Mouse (Mus musculus) frontal cortex, postnatal 25 days (tissue): ENCODE results near the gene Ap3d1.

Experiments
- DNase-seq, 2 experiments: peaks; one replicate each; pipeline ENCODE4 v3.0.0; 2022; ENCODE audit warnings: low spot score in 2 of 2

Ap3d1 gene

DNA sequence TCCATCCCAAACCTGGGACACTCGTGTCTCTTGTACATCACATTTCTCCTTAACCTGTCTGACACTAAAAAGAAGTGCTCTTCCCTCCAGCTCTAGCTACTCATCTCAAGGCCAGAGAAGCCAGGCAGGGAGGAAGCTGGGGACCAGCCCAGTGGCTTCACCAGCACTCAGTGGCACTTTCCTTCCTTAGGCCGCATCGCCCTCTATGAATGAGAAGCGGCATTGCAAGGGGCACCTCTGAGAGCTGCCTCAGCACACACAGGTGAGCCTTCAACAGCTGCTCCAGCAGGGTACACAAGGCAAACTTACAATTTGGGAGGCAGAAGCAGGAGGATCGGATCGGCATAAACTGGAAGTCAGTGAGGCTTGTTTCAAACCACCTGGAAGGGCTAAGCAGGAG lies 57.9 kb downstream of the Ap3d1 start:
- no peak for DNase-seq

DNA sequence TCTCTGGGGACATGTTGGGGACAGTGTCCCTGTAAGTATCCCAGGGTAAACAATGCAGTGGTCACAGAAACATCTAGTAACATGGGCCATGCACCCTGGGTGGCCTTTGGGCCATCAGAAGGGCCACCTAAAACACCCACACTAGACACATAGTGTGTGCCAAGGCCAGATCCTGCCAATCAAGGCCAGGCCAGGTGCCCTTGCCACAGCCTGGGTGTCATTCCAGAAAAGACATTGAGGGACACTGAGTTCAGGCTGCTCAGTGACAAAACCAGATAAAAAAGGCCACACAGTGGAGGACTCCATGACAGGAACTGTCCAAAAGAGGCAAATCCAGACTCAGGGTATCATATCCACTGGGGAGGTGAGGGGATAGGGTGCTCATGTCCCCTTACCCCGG lies 58.4 kb downstream of the Ap3d1 start:
- DNase-seq: no peak

DNA sequence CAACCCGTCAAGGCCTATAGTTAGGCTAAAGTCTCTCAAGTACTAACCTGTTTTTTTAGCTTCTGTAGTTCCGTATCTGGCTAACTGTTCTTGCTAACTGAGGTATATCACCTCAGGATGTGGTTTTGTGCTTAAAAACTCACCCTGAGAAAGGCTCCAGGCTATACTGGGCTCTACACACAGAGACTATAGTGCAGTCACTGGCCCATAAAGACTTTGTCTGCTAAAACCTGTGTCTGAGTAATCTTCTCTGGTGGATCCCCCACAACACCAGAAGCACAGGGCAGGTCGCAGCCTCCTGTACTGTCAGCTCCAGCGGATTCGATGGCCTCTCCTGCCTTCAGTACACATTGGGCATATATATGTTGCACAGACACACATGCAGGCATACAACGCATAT lies 60.1 kb downstream of the Ap3d1 start:
- DNase-seq: no peak

DNA sequence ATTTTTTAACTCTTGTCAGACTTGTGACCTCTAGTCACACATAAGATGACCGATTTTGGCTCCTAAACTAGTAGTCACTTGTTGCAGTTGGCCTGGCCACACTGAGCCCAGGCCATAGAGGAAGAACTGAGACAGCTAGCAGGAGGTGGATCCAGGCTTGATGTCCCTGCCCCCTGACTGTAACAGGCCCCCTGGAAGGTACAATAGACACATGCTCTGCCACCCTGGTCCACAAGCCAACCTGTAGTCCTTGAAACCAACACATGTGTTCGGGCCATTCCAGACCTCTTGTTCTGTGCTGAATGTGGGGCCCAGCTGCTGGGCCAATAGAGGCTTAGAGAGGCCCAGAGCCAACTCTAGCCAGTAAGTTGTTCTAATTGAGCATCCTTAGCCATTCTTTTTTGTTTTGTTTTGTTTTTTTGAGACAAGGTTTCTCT lies 61.8 kb downstream of the Ap3d1 start:
- DNase-seq: no peak

DNA sequence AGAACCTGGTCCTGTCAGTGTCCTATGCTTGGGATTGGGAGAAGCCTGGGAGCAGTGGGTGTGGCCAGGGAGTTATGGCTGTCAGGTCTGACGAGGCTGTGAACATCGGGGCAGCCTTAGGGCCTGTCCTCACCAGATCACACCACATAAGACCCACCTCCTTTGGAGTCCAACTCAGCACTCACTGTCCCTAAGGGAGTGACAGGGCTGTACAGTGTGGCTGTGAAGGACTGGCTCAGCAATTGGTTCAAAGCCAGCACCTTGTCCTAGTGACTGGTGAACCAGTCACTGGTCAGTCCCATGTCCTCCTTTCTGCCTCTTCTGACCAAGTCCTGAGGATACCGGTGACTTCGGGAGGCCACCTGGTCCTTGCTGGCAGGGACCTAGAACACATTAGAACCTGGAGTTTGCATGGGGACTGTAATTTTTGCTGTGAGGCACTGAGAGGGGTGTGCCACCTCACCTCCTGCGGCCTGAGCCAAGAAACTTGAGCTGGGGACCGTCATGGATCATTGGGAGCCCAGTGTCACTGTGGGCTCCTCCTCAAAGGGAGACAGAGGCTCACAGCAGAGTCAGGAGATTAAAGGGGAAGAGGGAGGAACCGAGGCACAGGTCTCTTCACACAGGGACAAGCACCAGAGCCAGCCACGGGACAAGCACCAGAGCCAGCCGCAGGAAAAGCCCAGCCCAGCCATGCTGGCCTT lies 62.4 kb downstream of the Ap3d1 start:
- DNase-seq: no peak

DNA sequence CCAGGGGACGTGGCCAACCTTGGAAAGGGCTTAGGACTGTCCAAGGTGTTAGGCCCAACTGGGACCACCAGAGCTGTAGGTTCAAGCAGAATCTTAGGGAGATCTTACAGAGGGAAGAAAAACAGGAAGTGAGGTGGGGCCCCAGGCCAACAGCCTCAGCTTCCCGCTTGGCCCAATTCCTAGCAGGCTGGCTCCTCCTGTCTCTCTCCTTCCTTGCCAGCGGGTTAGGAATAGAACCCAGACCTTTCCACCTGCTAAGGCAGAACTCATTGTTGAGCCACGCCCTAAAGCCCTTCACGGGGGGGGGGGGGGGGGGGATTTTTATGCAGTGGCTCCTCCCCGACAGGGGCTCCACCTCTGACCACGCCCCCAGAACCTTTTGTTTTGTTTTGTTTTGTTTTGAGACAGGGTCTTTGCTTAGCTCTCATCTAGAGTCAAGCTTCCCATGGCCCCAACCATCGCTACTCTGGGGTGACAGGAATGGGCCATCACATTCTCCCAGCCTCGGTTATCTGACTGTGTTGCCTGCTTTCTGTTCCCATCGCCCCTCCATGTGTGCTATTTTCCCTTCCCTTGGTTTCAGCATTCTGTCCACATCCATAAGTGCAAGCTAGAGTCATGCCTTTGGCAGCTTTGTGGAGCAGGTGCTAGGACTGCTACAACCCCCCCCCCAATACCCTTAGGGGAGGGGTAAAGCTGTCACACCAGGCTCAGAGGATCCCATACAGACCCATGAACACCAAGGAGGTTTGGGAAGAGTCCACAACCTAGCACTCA lies 63.3 kb downstream of the Ap3d1 start:
- no peak for DNase-seq

DNA sequence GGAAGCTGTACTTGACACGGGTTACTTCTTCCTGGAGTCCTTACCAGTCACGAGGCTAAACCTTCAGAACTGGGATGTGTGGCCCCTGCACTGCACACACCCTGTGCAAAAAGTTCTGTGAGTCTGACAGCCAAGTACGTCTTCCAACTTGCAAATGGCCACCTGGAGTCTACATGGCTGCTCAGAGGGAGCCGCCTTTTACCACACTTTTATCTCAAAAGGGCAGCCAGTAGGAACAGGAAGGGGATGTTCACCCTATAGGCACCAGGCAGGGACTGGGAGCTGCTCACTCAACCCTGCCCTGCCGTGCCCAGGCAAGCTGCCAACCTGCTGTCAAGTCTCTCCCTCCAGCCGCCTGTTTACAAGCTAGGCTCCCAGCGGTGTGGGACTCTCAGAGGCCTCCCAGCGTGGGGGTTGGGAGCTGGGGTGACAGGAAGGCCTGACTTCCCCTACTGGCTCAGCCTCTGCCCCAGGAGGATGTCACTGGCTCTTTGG lies 64.1 kb downstream of the Ap3d1 start, which contains the start of gene Mknk2:
TSS of gene Mknk2 (minus strand) at position 171 of the 495 bp plus-strand sequence.
- peak; percentile 51 to 61 for DNase-seq

DNA sequence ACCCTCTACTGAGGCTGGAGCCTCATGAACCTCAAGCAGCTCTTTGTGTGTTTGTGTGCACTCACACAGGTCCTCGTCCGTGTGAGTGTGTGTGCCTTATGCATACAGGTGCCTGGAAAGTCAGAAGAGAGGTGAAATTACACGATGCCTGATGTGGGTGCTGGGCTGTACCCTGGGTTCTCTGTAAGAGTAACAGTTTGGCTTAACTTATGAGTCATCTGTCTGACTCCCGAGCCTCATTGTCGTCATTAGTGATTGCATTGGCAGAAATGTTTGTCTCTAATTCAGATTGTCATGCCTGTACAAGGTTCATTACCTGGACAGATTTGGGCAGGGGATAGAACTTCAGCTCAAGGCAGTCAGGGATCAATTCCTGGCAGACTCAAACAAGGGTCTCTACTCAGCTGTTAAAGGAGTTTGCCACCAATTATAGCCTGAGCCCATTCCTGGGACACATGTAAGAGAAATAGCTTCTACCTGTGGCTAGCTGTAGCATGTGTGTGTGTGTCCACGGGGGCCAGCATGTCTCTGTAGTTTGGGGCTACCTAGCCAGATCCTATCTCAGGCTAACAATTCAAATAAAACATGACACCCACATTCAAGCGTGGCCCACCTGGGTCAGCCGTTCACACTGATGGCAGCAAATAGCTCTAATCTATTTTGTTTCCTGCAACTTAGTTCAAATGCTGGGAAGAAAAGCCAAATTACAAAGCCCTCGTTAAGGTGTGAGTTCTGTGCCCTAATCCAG lies 64.8 kb downstream of the Ap3d1 start:
- DNase-seq: no peak

DNA sequence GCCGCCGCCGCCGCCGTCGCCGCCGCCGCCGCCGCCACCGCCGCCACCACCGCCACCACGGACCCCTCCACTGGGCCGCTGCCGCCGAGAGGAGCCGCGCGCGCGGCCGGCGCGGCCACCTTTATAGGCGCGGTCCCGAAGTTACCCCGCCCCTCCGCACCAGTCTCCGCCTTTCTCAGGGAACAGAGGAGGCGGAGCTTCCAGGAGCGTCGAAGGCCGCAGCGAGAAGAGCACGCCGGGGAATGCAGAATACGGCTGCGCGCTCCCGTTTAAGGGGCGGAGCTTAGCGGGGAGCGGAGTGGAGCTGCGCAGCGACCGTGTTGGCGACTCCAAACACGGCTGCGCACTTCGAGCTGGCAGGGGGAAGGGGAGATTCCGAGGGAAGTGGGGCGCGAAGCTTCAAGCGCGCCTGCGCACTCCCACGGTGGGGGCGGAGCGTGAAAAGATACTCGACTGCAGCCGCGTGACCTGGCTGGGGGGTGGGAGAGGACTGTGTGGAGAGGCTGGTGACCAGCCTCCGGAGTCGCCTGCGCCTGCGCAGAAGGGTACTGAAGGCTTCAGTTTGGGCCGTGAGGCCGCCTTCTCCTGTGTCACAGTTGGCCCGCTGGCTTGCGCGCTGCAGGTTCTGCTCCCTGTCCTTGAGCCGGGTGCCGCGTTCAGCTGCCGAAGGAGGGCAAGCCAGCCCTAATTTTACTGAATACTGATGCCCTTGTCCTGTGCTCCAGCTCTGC lies 65.7 kb downstream of the Ap3d1 start:
- DNase-seq: peak; percentile 97 to 98

DNA sequence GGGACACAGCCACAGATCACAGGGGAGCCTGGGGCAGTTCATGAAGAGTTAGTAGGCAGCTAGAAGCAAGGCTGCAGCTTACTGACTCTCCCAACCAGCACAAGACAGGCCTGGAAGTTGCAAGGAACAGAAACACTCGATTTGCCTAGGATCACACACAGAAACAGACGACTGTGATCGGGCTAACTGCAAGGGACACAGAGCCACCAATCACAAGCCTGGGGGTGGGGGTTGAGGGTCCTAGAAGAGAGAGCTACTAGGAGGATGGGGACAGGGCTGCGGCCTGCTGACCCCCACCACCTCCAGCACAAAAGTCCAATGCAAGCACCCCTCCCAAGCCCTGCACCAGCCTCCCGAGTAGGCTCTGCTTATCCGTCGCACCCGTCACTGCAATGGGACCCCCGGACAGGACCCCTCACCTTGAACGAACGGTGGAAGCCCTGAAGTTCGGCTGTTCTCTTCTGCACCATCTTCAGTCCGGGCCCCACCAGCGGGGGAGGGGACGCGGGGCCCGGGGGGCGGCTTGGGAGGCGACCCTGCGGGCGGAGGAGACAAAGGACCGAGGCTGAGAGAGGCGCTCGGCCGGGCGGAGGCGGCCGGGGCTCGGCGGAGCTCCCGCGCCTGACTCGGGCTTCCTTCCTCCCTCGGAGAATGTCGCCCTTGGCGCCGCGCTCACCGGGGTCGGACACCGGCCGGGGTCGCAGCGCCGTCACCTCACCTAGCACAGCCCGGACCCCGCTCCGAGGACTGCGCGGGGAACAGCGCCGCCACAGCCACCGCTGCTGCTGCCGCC lies 66.5 kb downstream of the Ap3d1 start:
- DNase-seq: no peak

DNA sequence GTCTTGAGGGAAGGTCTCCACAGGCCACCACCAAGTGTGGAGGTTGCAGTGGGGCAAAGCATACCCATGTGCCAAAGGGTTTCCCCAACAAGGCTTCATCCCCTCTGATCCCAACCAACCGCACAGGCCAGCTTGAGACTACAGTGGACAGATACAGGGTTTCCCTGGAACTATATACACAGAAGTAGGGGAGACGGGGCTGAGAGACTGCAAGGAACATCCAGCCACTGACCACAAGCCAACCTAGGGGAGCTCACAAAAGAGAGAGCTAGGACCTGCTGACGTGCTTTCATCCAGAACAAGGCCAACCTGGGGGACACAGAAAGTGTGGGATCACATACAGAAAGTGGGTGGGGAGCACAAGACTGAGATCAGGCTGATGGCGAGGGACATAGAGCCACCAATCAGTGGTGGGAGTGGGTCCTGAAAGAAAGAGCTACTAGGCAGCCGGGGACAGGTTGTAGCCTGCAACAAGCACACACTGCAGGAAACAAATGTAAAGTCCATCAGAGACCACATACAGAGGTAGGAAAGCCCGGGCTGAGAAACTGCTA lies 67.1 kb downstream of the Ap3d1 start:
- no peak for DNase-seq

DNA sequence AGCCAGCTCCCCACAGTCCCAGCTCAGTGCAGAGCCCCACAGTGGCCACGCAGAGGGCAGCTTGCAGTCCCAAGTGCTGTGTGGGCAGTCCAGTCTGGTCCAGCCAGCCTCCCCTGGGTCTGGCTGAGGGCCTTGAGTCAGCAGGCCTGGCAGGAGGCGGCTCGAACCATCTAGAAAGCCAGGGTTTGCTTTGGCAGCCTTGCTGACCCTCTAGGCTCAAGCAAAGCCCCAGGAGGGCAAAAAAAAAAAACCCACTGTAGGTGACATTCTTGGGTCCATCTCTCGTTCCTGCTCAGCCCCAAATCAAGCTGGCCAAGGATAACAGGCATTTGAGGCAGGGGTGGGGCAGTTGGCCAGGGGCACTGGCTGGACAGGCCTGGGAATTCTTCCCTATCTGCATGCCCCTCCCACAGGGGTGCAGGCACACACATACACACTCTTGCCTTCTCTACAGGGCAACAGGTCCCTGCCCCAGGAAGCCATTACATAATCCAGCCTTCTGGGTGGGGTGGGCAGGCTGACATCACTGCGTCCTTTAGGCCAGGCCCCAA lies 67.8 kb downstream of the Ap3d1 start:
- no peak for DNase-seq

DNA sequence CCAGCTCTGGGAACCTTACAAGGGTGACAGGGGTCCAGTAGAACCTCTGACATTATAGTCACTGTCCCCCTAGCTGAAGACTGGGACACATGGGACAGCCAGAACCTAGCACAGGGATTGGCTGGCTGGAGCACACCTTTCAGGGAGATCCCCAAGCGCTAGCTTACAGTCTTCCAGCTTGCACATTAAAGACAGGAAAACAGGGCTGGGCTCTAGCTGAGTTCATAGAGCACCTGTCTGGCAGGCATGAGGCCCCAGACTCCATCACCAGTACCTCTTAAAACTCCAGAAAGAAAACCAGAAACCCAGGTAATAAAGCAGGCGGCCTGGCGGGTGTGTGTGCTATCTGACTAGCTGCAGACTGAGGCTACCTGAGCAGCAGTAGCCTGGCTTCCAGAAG lies 68.4 kb downstream of the Ap3d1 start:
- DNase-seq: no peak

DNA sequence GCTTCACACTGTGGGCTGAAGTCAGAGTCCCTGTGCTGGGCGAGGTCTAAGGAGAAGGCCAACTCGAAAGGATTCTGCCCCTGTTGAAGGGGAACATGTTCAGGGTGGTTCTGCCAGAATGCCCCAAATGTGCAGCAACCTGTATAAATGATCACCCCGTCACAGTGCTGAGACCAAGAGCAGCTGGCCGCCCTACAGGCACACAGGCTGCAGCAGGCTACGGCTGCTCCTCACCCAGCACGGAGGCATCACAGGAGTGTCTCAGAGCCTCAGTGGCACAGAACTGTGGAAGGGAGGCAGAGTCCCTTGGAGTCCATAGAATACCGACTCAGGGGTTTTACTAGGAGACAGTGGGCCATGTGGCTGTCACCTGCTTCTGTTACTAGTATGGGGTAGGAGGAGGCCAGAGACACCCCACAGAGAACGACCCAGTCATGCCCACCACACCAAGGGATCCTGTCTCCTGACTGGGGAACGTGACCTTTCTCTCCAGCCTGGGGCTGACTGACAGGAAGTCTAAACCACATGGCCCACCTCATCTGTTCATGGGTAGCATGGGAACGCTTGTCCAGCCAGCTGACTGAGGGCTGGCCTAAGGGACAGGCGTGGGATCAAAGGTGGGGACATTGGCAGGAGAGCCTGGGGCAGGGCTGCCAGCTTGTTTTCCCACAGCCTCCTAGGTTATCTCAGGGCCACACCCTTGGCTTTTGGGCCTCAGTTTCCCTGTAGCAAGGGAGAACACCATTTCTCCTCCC lies 70.0 kb downstream of the Ap3d1 start:
- DNase-seq: no peak

DNA sequence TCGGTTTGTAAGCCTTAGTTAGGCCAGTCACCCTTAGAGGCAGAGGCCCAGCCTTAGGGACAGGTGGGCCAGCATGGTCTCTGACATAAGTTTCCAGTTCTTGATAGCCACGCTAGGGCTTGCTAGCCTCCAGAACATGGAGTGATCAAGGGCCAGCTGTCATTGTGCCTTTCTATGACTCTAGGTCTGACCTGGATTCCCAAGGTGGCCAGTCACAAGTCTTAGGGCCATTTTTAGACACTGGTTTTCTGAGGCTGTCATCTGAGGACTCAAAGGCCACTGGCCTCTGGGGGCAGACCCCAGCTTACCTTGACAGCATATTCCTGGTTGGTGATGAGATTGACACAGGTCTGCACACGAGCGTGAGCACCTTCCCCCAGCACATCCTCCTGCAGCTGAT lies 70.8 kb downstream of the Ap3d1 start:
- no peak for DNase-seq

DNA sequence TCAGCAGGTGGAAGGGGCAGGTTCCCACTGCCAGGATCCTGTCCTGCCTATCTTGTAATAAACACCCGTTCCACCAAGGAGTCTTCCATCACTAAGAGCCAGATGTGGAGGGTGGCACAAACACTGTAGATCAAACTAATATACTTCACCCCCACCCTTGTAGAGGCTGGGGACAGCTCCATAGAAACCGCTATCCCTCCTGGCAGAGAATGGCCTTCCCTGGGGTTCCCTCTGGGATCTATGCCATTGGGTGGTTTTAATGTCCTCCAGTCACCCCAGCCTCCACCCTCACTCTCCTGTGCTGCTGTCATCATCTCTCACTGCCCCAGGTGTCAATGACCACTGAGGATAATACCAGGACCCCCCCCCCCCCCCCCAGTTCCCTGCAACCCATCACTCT lies 71.5 kb downstream of the Ap3d1 start:
- no peak for DNase-seq

DNA sequence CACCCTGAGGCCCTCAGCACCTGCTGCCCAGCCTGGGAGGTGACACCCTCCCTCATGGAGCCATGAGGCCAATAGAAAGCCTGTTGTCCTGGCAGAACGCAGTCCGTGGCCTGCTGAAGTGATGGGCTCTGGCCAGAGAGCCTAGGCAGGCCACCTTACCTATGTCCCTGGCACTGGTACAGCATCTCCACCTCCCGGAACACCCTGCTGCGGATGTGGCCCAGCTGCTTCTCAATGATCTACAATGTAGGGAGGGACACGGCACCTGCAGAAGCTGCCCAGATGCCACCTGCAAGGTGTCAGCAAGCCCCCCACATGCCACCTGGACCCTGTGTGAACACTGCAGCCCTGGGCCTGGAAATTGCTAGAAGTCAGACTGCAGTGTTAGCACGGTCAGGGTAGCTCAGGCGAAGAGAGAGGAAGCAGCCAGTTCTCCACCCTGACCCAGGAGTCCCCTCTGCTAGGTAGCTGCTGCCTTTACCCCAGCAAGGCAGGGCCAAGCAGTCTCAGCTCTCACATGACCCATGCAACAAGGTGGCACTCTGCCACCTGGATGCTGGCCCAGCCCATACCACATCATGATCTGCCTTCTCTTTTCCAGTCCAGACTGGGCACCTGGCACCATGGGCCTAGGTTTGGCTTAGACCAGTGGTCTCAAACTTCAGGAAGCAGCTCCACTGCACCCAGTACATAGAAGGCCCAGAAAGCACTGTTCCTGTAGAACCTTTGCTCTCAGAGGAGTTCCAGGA lies 72.2 kb downstream of the Ap3d1 start:
- no peak for DNase-seq

DNA sequence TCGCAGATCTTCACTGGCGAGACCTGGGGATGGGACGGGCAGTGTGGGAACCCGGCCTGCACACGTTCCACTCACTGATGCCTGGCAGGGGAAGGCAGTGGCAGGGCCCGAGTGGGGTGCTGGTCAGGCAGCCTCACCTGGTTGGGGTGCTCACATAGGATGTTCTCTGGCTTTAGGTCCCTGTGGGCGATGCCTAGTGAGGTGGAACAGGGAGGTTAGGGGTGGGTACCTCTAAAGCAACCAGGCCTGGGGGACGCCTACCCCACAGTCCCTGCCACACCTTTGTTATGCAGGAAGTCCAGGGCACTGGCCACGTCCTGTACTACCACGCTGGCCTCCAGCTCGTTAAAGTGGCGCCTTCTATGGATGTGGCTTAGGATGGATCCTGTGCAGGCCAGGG lies 73.0 kb downstream of the Ap3d1 start:
- DNase-seq: no peak

DNA sequence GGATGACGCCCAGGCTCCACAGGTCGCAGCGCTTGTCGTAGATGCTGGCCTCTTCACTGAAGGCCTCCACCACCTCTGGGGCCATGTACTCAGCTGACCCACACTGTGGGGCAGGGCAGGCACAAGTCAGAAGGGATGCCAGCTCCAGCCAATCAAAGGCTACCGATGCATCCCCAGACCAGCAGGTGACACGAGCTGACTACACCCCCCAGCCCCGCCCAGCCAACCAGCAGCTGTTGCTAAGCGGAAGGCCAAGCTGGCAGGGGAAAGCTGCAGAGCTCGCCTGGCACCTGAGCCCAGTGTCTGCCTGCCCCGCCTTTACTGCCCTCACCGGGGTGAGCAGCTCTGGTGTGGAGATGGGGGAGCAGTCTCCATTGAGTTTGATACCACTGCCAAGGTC lies 73.5 kb downstream of the Ap3d1 start:
- DNase-seq: no peak
